Mouse (Mus musculus) MEL (cell line): ENCODE data around the gene Tnni2. TPM values are rescaled to one million over a fixed set of nuclear protein-coding genes. Genes with fewer than 3 reads are reported as not detected.

Experiments used
- DNase-seq: peaks from one replicate; pipeline ENCODE4 v3.0.0; 2011; ENCODE audit warnings: low read depth, low spot score
- H3K27ac ChIP-seq: 2 replicates; pipeline ENCODE4 v1.5.1; 2012; ENCODE audit warnings: low read depth, mild to moderate bottlenecking, control low read depth, low read length, moderate library complexity; ENCODE audit not compliant: control insufficient read depth
- H3K27me3 ChIP-seq, 2 experiments: fragments of 150-350 bp in 1 of 2; sonication (generic) in 1 of 2; 2 replicates each; pipeline ENCODE4 v1.6.1; 2012; ENCODE audit warnings: low read length in 2 of 2, mild to moderate bottlenecking in 2 of 2, improper control_type of control experiment in 1 of 2, moderate library complexity in 1 of 2; ENCODE audit not compliant: insufficient read depth in 2 of 2, control insufficient read depth in 1 of 2
- H3K36me3 ChIP-seq, 2 experiments: 2 replicates each; pipeline ENCODE4 v1.6.1; 2012 to 2014; ENCODE audit warnings: low read length in 2 of 2, improper control_type of control experiment in 1 of 2, inconsistent platforms in 1 of 2, mild to moderate bottlenecking in 1 of 2; ENCODE audit not compliant: insufficient read depth in 2 of 2, control insufficient read depth in 1 of 2
- H3K4me1 ChIP-seq, 2 experiments: fragments of 150-350 bp in 1 of 2; sonication (generic) in 1 of 2; 2 replicates each; pipeline ENCODE4 v1.6.1; 2012; ENCODE audit warnings: low read length in 2 of 2, improper control_type of control experiment in 1 of 2, mild to moderate bottlenecking in 1 of 2; ENCODE audit not compliant: insufficient read depth in 2 of 2, control insufficient read depth in 1 of 2
- H3K4me3 ChIP-seq, 2 experiments: fragments of 150-350 bp in 1 of 2; sonication (generic) in 1 of 2; 2 replicates each; pipeline ENCODE4 v1.5.1; 2012; ENCODE audit warnings: low read depth in 2 of 2, low read length in 2 of 2, mild to moderate bottlenecking in 2 of 2, moderate library complexity in 2 of 2, control low read depth in 1 of 2, improper control_type of control experiment in 1 of 2; ENCODE audit not compliant: control insufficient read depth in 1 of 2, insufficient read depth in 1 of 2
- H3K79me2 ChIP-seq: 2 replicates; pipeline ENCODE4 v1.6.1; 2012; ENCODE audit warnings: mild to moderate bottlenecking, low read length, moderate library complexity; ENCODE audit not compliant: control insufficient read depth, poor library complexity, insufficient read depth
- H3K9ac ChIP-seq: 2 replicates; pipeline ENCODE4 v1.6.1; 2012; ENCODE audit warnings: low read depth, mild to moderate bottlenecking, control low read depth, low read length, moderate library complexity; ENCODE audit not compliant: control insufficient read depth, poor library complexity, severe bottlenecking
- H3K9me3 ChIP-seq: fragments of 150-350 bp; sonication (generic); replicated peaks from 2 replicates; pipeline ENCODE4 v1.6.1; 2012; ENCODE audit warnings: mild to moderate bottlenecking, low read length, improper control_type of control experiment, moderate library complexity; ENCODE audit not compliant: insufficient read depth
- CHD2 ChIP-seq: IDR thresholded peaks from 2 replicates; pipeline ENCODE4 v1.6.1; 2011; ENCODE audit warnings: low read length, improper control_type of control experiment
- CTCF ChIP-seq, 3 experiments: IDR thresholded peaks in 2 of 3; conservative IDR thresholded peaks in 1 of 3; 2 replicates each; pipeline ENCODE4 v1.5.1; 2011 to 2012; ENCODE audit warnings: low read length in 3 of 3, low read depth in 2 of 3, mild to moderate bottlenecking in 2 of 3, improper control_type of control experiment in 1 of 3, inconsistent platforms in 1 of 3, mixed read lengths in 1 of 3, moderate library complexity in 1 of 3; ENCODE audit not compliant: control insufficient read depth in 1 of 3, insufficient read depth in 1 of 3, poor library complexity in 1 of 3, severe bottlenecking in 1 of 3
- ETS1 ChIP-seq: IDR thresholded peaks from 2 replicates; pipeline ENCODE4 v1.6.1; 2012; ENCODE audit warnings: low read depth, mild to moderate bottlenecking, inconsistent platforms, low read length, improper control_type of control experiment, moderate library complexity
- GABPA ChIP-seq: IDR thresholded peaks from 2 replicates; pipeline ENCODE4 v1.6.1; 2012; ENCODE audit warnings: low read depth, mild to moderate bottlenecking, inconsistent platforms, low read length, improper control_type of control experiment, moderate library complexity
- GATA1 ChIP-seq: IDR thresholded peaks from 2 replicates; pipeline ENCODE4 v1.6.1; 2011; ENCODE audit warnings: low read depth, low read length, improper control_type of control experiment
- HCFC1 ChIP-seq: IDR thresholded peaks from 2 replicates; pipeline ENCODE4 v1.6.1; 2012; ENCODE audit warnings: low read depth, mild to moderate bottlenecking, inconsistent platforms, low read length, improper control_type of control experiment, moderate library complexity
- JUND ChIP-seq: IDR thresholded peaks from 2 replicates; pipeline ENCODE4 v1.6.1; 2011; ENCODE audit warnings: low read depth, mild to moderate bottlenecking, improper control_type of control experiment, low read length
- MXI1 ChIP-seq: IDR thresholded peaks from 2 replicates; pipeline ENCODE4 v1.6.1; 2011; ENCODE audit warnings: mild to moderate bottlenecking, low read depth, low read length, improper control_type of control experiment
- MYB ChIP-seq: IDR thresholded peaks from 2 replicates; pipeline ENCODE4 v1.6.1; 2011; ENCODE audit warnings: mild to moderate bottlenecking, low read depth, low read length, improper control_type of control experiment
- NELFE ChIP-seq: IDR thresholded peaks from 2 replicates; pipeline ENCODE4 v1.6.1; 2011; ENCODE audit warnings: low read depth, low read length, improper control_type of control experiment
- POLR2AphosphoS5 ChIP-seq: IDR thresholded peaks from 2 replicates; pipeline ENCODE4 v1.6.1; 2012; ENCODE audit warnings: low read depth, borderline replicate concordance, mild to moderate bottlenecking, inconsistent platforms, low read length, moderate library complexity, mixed read lengths
- SMC3 ChIP-seq: IDR thresholded peaks from 2 replicates; pipeline ENCODE4 v1.6.1; 2011; ENCODE audit warnings: low read depth, low read length, improper control_type of control experiment
- TBP ChIP-seq: IDR thresholded peaks from 2 replicates; pipeline ENCODE4 v1.8.0; 2011; ENCODE audit warnings: low read depth, low read length, improper control_type of control experiment
- UBTF ChIP-seq: IDR thresholded peaks from 2 replicates; pipeline ENCODE4 v1.6.1; 2012; ENCODE audit warnings: low read depth, mild to moderate bottlenecking, inconsistent platforms, low read length, improper control_type of control experiment, moderate library complexity, borderline replicate concordance; ENCODE audit not compliant: insufficient read depth
- USF1 ChIP-seq: IDR thresholded peaks from 2 replicates; pipeline ENCODE4 v1.6.1; 2014; ENCODE audit warnings: low read depth, mild to moderate bottlenecking, inconsistent platforms, low read length, improper control_type of control experiment, moderate library complexity
- USF2 ChIP-seq, 2 experiments: IDR thresholded peaks; 2 replicates each; pipeline ENCODE4 v1.6.1; 2011 to 2012; ENCODE audit warnings: improper control_type of control experiment in 2 of 2, low read length in 2 of 2, borderline replicate concordance in 1 of 2, inconsistent platforms in 1 of 2, low read depth in 1 of 2, mild to moderate bottlenecking in 1 of 2; ENCODE audit not compliant: insufficient read depth in 1 of 2
- ZC3H11A ChIP-seq: IDR thresholded peaks from 2 replicates; pipeline ENCODE4 v1.6.1; 2012; ENCODE audit warnings: low read depth, mild to moderate bottlenecking, inconsistent platforms, low read length, improper control_type of control experiment
- ZKSCAN1 ChIP-seq: IDR thresholded peaks from 2 replicates; pipeline ENCODE4 v1.6.1; 2012; ENCODE audit warnings: low read depth, mild to moderate bottlenecking, inconsistent platforms, low read length, improper control_type of control experiment, moderate library complexity
- ZMIZ1 ChIP-seq: IDR thresholded peaks from 2 replicates; pipeline ENCODE4 v1.6.1; 2012; ENCODE audit warnings: low read depth, mild to moderate bottlenecking, inconsistent platforms, low read length, improper control_type of control experiment, moderate library complexity
- polyA plus RNA-seq, 2 experiments: library from polyadenylated mRNA; stranded (reverse) in 1 of 2; unstranded in 1 of 2; fragments of >175 nt in 1 of 2; fragments of >200 nt in 1 of 2; gene quantifications; 2 replicates each; pipeline versions ENCODE4 v1.2.1 to v1.2.4; 2012; ENCODE audit warnings: low replicate concordance in 2 of 2, low read depth in 1 of 2; ENCODE audit not compliant: insufficient read length in 2 of 2, insufficient read depth in 1 of 2, missing spikeins in 1 of 2
- total RNA-seq: library from RNA; depleted of rRNA; stranded (reverse); fragments of 300-350 nt; gene quantifications from 2 replicates; pipeline ENCODE4 v1.2.3, GENCODE M21; 2012

Tnni2 gene
- total and polyA plus RNA-seq, 3 experiments = 0.84 TPM; not detected in 2

- H3K79me2 ChIP-seq = no peaks in the 10 kb centered on the region
- no peaks in the 10 kb centered on the region for H3K9me3 ChIP-seq
- H3K4me1 ChIP-seq = no peaks in the 10 kb centered on the region
- peaks cover 0 to 5% of the 10 kb centered on the region in 2 experiments for H3K27me3 ChIP-seq
- H3K36me3 ChIP-seq = no peaks in the 10 kb centered on the region
- DNase-seq = no peak
- H3K27ac ChIP-seq = no peak overlapping the region
- no peak for TF ChIP-seq CHD2
- TF ChIP-seq MYB = no peak
- no peak for TF ChIP-seq GATA1
- TF ChIP-seq USF2 (IDR thresholded peaks at IDR 0.05; ENCODE audit: borderline replicate concordance in 1 of 2, insufficient read depth in 1 of 2, low read depth in 1 of 2, low read length in 2 of 2) = no peak
- TF ChIP-seq ZC3H11A = no peak
- TF ChIP-seq HCFC1 = no peak
- TF ChIP-seq CTCF (IDR thresholded peaks at IDR 0.05 in 2 of 3, conservative IDR thresholded peaks at IDR 0.05 in 1 of 3; ENCODE audit: control insufficient read depth in 1 of 3, insufficient read depth in 1 of 3, low read depth in 2 of 3, low read length in 3 of 3, poor library complexity in 1 of 3, severe bottlenecking in 1 of 3) = no peak
- no peak for TF ChIP-seq GABPA
- TF ChIP-seq USF1 = no peak
- TF ChIP-seq UBTF = no peak
- no peak for TF ChIP-seq MXI1
- no peak for TF ChIP-seq ZMIZ1
- no peak for TF ChIP-seq TBP
- H3K4me3 ChIP-seq = no peak overlapping the region
- no peak overlapping the region for H3K9ac ChIP-seq
These were observed 33.2 kb downstream of the Tnni2 start for GRCm38 (mm10) chr7:142474799-142475198.

DNA sequence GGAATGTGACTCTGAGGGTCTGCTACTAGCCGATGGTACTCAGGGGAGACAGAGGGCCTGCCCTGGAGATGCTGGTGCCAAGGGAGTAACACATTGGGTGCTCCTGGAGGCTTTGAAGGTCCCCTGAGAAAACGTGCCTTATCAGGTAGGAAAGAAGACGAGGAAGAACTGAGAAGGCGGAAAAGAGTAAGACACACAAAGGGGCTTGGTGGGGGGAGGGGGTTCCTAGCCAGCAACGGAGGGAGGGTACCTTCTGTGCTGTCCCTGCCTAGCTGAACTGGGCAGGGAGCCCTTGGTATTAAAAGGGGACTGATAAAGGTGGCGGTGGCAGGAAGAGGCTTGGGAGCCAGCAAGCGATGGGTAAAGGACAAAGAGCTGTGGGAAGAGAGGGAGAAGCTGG lies 34.0 kb downstream of the Tnni2 start:
- Histone ChIP-seq H3K4me1 (no peaks in the 10 kb centered on the region), H3K36me3 (no peaks in the 10 kb centered on the region)
- no peak for DNase-seq

GRCm38 (mm10) chr7:142476271-142476670 lies 34.7 kb downstream of the Tnni2 start:
- Histone ChIP-seq H3K9ac (no peak overlapping the region), H3K9me3 (no peaks in the 10 kb centered on the region), H3K4me3 (no peak overlapping the region)
- no peak for TF ChIP-seq JUND
- TF ChIP-seq GATA1 = no peak
- TF ChIP-seq, all 39 proteins: peak for 0
- peaks cover 0 to 2% of the 10 kb centered on the region in 2 experiments for H3K27me3 ChIP-seq
- DNase-seq = no peak
- no peak overlapping the region for H3K27ac ChIP-seq
- no peaks in the 10 kb centered on the region for H3K36me3 ChIP-seq
- no peaks in the 10 kb centered on the region for H3K79me2 ChIP-seq
- no peaks in the 10 kb centered on the region for H3K4me1 ChIP-seq

More for the DNA sequence above, 34.0 kb downstream of the Tnni2 start:
- H3K27ac ChIP-seq = no peak overlapping the region
- no peaks in the 10 kb centered on the region for H3K79me2 ChIP-seq
- no peaks in the 10 kb centered on the region for H3K9me3 ChIP-seq
- H3K9ac ChIP-seq = no peak overlapping the region
- H3K4me3 ChIP-seq = no peak overlapping the region
- TF ChIP-seq SMC3 = no peak
- TF ChIP-seq ZKSCAN1 = no peak
- no peak for TF ChIP-seq POLR2AphosphoS5
- TF ChIP-seq NELFE = no peak
- no peak for TF ChIP-seq ETS1
- TF ChIP-seq, all 39 proteins: peak for 0
- peaks cover 0 to 3% of the 10 kb centered on the region in 2 experiments for H3K27me3 ChIP-seq
